Mouse (Mus musculus) liver, embryonic 15.5 days (tissue): ENCODE measurements around the gene Sh2b2. TPM values are rescaled to one million over a fixed set of nuclear protein-coding genes. Genes with fewer than 3 reads are reported as not detected.
A peak's percentile ranks its signal among the peaks of the same experiment; 100 is the strongest.

Source experiments
- ATAC-seq: fragments of 200-750 bp; cut with Nextera tagmentation; 2 replicates; pipeline ENCODE4 v1.8.0; 2017; ENCODE audit warnings: moderate number of reproducible peaks, mild to moderate bottlenecking, moderate library complexity; ENCODE audit not compliant: insufficient read depth
- H3K27ac ChIP-seq: fragments of 300-500 bp; sonication (generic); replicated peaks from 2 replicates; pipeline ENCODE4 v1.5.1; 2015; ENCODE audit warnings: mild to moderate bottlenecking, inconsistent platforms
- H3K27me3 ChIP-seq: fragments of 300-500 bp; sonication (generic); 2 replicates; pipeline ENCODE4 v1.6.1; 2015; ENCODE audit warnings: mild to moderate bottlenecking, inconsistent platforms
- H3K36me3 ChIP-seq: fragments of 300-500 bp; sonication (generic); replicated peaks from 2 replicates; pipeline ENCODE4 v1.6.1; 2015; ENCODE audit warnings: moderate library complexity, mild to moderate bottlenecking, inconsistent platforms
- H3K4me1 ChIP-seq: fragments of 300-500 bp; sonication (generic); replicated peaks from 2 replicates; pipeline ENCODE4 v1.6.1; 2015; ENCODE audit warnings: inconsistent platforms
- H3K4me2 ChIP-seq: fragments of 300-500 bp; sonication (generic); 2 replicates; pipeline ENCODE4 v1.6.1; 2015; ENCODE audit warnings: moderate library complexity, mild to moderate bottlenecking, inconsistent platforms
- H3K4me3 ChIP-seq: fragments of 300-500 bp; sonication (generic); replicated peaks from 2 replicates; pipeline ENCODE4 v1.5.1; 2015; ENCODE audit warnings: mild to moderate bottlenecking, inconsistent platforms
- H3K9ac ChIP-seq: fragments of 300-500 bp; sonication (generic); 2 replicates; pipeline ENCODE4 v1.6.1; 2015; ENCODE audit warnings: moderate library complexity, mild to moderate bottlenecking, inconsistent platforms
- H3K9me3 ChIP-seq: fragments of 300-500 bp; sonication (generic); replicated peaks from 2 replicates; pipeline ENCODE4 v1.6.1; 2016; ENCODE audit warnings: inconsistent platforms
- WGBS: fragments of 180-500 bp; shearing (Covaris S2); methylation state at CpG from one replicate; pipeline ENCODE4 v1.1.7; 2015; ENCODE audit warnings: mixed read lengths; ENCODE audit not compliant: insufficient replicate concordance; 5-methylcytosine and 5-hydroxymethylcytosine counted together
- polyA plus RNA-seq: library from polyadenylated mRNA; unstranded; fragments of >200 nt; fragmentation: Nextera tagmentation; extraction: Ambion mirVana; gene quantifications from 2 replicates; pipeline ENCODE4 v1.2.1, GENCODE M21; 2015

Sh2b2 gene
- polyA plus RNA-seq, 1 experiment from 2014 or later = 2.3 TPM

GRCm38 (mm10) chr5:136263342-136263741, 17.0 kb upstream of the Sh2b2 start:
- Histone ChIP-seq H3K36me3 (no peaks in the 10 kb centered on the region), H3K4me2 (no peak overlapping the region), H3K4me1 (no peaks in the 10 kb centered on the region), H3K9me3 (no peaks in the 10 kb centered on the region), H3K9ac (no peak overlapping the region), H3K4me3 (no peak overlapping the region), H3K27me3 (no peaks in the 10 kb centered on the region), H3K27ac (no peak overlapping the region)
- ATAC-seq = no peak
- WGBS = 60% methylated on average over 4 of the region's 4 CpGs

GRCm38 (mm10) chr5:136258919-136259318, 12.6 kb upstream of the Sh2b2 start:
- no peak for ATAC-seq

GRCm38 (mm10) chr5:136252899-136253298, 6.5 kb upstream of the Sh2b2 start:
- Histone ChIP-seq H3K9me3 (no peaks in the 10 kb centered on the region), H3K9ac (no peak overlapping the region), H3K27me3 (no peaks in the 10 kb centered on the region), H3K4me1 (no peaks in the 10 kb centered on the region), H3K4me3 (no peak overlapping the region), H3K36me3 (no peaks in the 10 kb centered on the region), H3K4me2 (no peak overlapping the region), H3K27ac (no peak overlapping the region)
- WGBS = 18% methylated on average over 17 of the region's 17 CpGs
- no peak for ATAC-seq

More at GRCm38 (mm10) chr5:136258919-136259318, 12.6 kb upstream of the Sh2b2 start:
- no peak overlapping the region for H3K9ac ChIP-seq
- H3K4me3 ChIP-seq = no peak overlapping the region
- no peaks in the 10 kb centered on the region for H3K27me3 ChIP-seq
- WGBS = 27% methylated on average over 6 of the region's 6 CpGs
- H3K4me2 ChIP-seq = no peak overlapping the region
- H3K4me1 ChIP-seq = no peaks in the 10 kb centered on the region
- H3K27ac ChIP-seq = no peak overlapping the region
- H3K9me3 ChIP-seq = no peaks in the 10 kb centered on the region
- H3K36me3 ChIP-seq = no peaks in the 10 kb centered on the region

- Histone ChIP-seq H3K27ac (no peak overlapping the region), H3K4me1 (peaks cover 3% of the 10 kb centered on the region; the same call in 1 of the 2 replicates), H3K27me3 (0 out of 2 replicates have a peak, but pooled peaks cover 2% of the 10 kb centered on the region), H3K9me3 (no peaks in the 10 kb centered on the region), H3K4me3 (no peak overlapping the region), H3K9ac (no peak overlapping the region), H3K4me2 (no peak overlapping the region), H3K36me3 (no peaks in the 10 kb centered on the region)
- ATAC-seq = no peak
- WGBS = 43% methylated on average over 7 of the region's 7 CpGs
Measured at GRCm38 (mm10) chr5:136251004-136251403, 4.6 kb upstream of the Sh2b2 start.

- Histone ChIP-seq H3K4me3 (no peak overlapping the region), H3K36me3 (no peaks in the 10 kb centered on the region), H3K9ac (no peak overlapping the region), H3K9me3 (no peaks in the 10 kb centered on the region), H3K27me3 (peaks cover 28% of the 10 kb centered on the region), H3K27ac (peak overlapping the region; percentile 57), H3K4me1 (peaks cover 24% of the 10 kb centered on the region), H3K4me2 (no peak overlapping the region)
- WGBS = 47% methylated on average over 6 of the region's 6 CpGs
- ATAC-seq = no peak
Measured at GRCm38 (mm10) chr5:136248441-136248840, 2.1 kb upstream of the Sh2b2 start.

GRCm38 (mm10) chr5:136245541-136246451, 560 bp downstream of the Sh2b2 start:
- Histone ChIP-seq H3K9me3 (no peaks in the 10 kb centered on the region), H3K36me3 (no peaks in the 10 kb centered on the region), H3K27ac (peak overlapping the region; percentile 65), H3K4me1 (peaks cover 34% of the 10 kb centered on the region), H3K4me3 (peak overlapping the region; percentile 64), H3K9ac (no peak overlapping the region), H3K4me2 (peak overlapping the region; percentile 74), H3K27me3 (peaks cover 28% of the 10 kb centered on the region)
- WGBS = 21% methylated on average over 15 of the region's 15 CpGs
- no peak for ATAC-seq

GRCm38 (mm10) chr5:136244762-136245540, 1.4 kb downstream of the Sh2b2 start:
- Histone ChIP-seq H3K27ac (peak overlapping the region; percentile 65), H3K27me3 (peaks cover 28% of the 10 kb centered on the region), H3K9me3 (no peaks in the 10 kb centered on the region), H3K4me3 (peak overlapping the region; percentile 64), H3K9ac (peak overlapping the region; percentile 54), H3K4me1 (peaks cover 34% of the 10 kb centered on the region), H3K4me2 (peak overlapping the region; percentile 74), H3K36me3 (no peaks in the 10 kb centered on the region)
- ATAC-seq = peak; percentile 67
- WGBS = 1% methylated on average over 54 of the region's 57 CpGs

- Histone ChIP-seq H3K36me3 (no peaks in the 10 kb centered on the region), H3K4me1 (peaks cover 34% of the 10 kb centered on the region), H3K9ac (peak overlapping the region; percentile 54), H3K27me3 (peaks cover 28% of the 10 kb centered on the region), H3K9me3 (no peaks in the 10 kb centered on the region), H3K4me3 (peak overlapping the region; percentile 64), H3K27ac (no peak overlapping the region), H3K4me2 (peak overlapping the region; percentile 74)
- ATAC-seq = peak; percentile 26
- WGBS = under 1% methylated on average over 65 of the region's 67 CpGs
Measured at GRCm38 (mm10) chr5:136243851-136244761, 2.2 kb downstream of the Sh2b2 start.

- H3K9me3 ChIP-seq = no peaks in the 10 kb centered on the region
- H3K4me2 ChIP-seq = no peak overlapping the region
- H3K4me1 ChIP-seq = peaks cover 38% of the 10 kb centered on the region
- H3K27me3 ChIP-seq = peaks cover 42% of the 10 kb centered on the region
- no peak for ATAC-seq
- no peaks in the 10 kb centered on the region for H3K36me3 ChIP-seq
- H3K4me3 ChIP-seq = no peak overlapping the region
- H3K9ac ChIP-seq = no peak overlapping the region
- H3K27ac ChIP-seq = no peak overlapping the region
- WGBS = 69% methylated on average over 6 of the region's 6 CpGs
Measured at GRCm38 (mm10) chr5:136241161-136241560, 5.2 kb downstream of the Sh2b2 start.

GRCm38 (mm10) chr5:136240381-136240780, 6.0 kb downstream of the Sh2b2 start:
- no peak overlapping the region for H3K4me3 ChIP-seq
- peaks cover 34% of the 10 kb centered on the region for H3K27me3 ChIP-seq
- no peak overlapping the region for H3K27ac ChIP-seq
- 69% methylated on average over 1 of the region's 1 CpGs for WGBS
- H3K9ac ChIP-seq = no peak overlapping the region
- no peaks in the 10 kb centered on the region for H3K9me3 ChIP-seq
- no peaks in the 10 kb centered on the region for H3K36me3 ChIP-seq
- no peak for ATAC-seq
- no peak overlapping the region for H3K4me2 ChIP-seq
- peaks cover 32% of the 10 kb centered on the region for H3K4me1 ChIP-seq
